Mouse (Mus musculus): Measurements from ENCODE around the gene Dnm1.

- no peak for TF ChIP-seq POLR2A (IDR thresholded peaks at IDR 0.05; ENCODE audit: insufficient read depth, low read depth, low read length)
- no peak for TF ChIP-seq CTCF (IDR thresholded peaks at IDR 0.05)
- TF ChIP-seq EP300 (IDR thresholded peaks at IDR 0.05; ENCODE audit: insufficient read depth, low read depth, low read length) = no peak
Observed at GRCm38 (mm10) chr2:32342039-32342438, 11.1 kb downstream of the Dnm1 start.
